Mouse (Mus musculus): Measurements from ENCODE around the gene Lrrc31. TPM values are rescaled to one million over a fixed set of nuclear protein-coding genes. Genes with fewer than 3 reads are reported as not detected.

Lrrc31 gene
- polyA plus RNA-seq, 1 experiment, result not detected

DNA sequence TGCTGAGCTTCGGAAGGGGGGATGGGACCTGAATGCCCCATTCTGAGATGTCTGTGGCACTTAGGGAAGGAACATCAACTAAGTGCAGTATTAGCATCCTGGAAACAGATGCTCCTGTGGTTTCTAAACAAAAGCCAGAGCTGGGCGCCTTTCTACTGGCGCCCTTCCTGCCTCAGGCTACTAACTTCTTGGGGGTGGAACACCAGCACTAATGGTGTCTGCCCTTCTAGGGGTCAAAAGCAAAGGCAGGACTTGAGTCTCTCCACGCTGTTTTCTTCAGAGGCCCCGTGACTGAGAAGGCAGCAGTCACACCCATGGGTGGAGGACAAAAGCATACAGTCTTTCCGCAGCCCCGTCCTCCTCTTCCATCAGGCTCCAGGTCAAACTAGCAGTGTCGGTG lies 52.9 kb downstream of the Lrrc31 start:
- no peak overlapping the region for H3K4me2 ChIP-seq (ENCODE audit: low read depth)
- H3K27me3 ChIP-seq (ENCODE audit: control insufficient read depth, insufficient read depth, insufficient read length), result peaks cover 22% of the 10 kb centered on the region
- H3ac ChIP-seq (ENCODE audit: control insufficient read depth, insufficient read length), result no peak overlapping the region
- no peaks in the 10 kb centered on the region for H3K79me2 ChIP-seq (ENCODE audit: control insufficient read depth, insufficient read depth)
- TF ChIP-seq SRF (IDR thresholded peaks at IDR 0.05; ENCODE audit: control insufficient read depth, insufficient read length, low read depth) (no peak), E2F4 (IDR thresholded peaks at IDR 0.05; ENCODE audit: insufficient read depth) (no peak), POLR2A (IDR thresholded peaks at IDR 0.05; ENCODE audit: insufficient read length, low read depth) (no peak), POLR2AphosphoS2 (IDR thresholded peaks at IDR 0.05; ENCODE audit: insufficient read length, low read depth) (no peak), MYOG (IDR thresholded peaks at IDR 0.05; ENCODE audit: control insufficient read depth in 1 of 3, insufficient read depth in 1 of 3, insufficient read length in 2 of 3, low read depth in 2 of 3) (no peak), MYOD1 (IDR thresholded peaks at IDR 0.05; ENCODE audit: control insufficient read depth in 1 of 3, insufficient read length in 2 of 3, low read depth in 2 of 3) (no peak), USF1 (IDR thresholded peaks at IDR 0.05; ENCODE audit: low read depth) (no peak)
- no peak overlapping the region for H3K4me3 ChIP-seq
- no peaks in the 10 kb centered on the region for H3K36me3 ChIP-seq (ENCODE audit: control insufficient read depth, insufficient read depth)

DNA sequence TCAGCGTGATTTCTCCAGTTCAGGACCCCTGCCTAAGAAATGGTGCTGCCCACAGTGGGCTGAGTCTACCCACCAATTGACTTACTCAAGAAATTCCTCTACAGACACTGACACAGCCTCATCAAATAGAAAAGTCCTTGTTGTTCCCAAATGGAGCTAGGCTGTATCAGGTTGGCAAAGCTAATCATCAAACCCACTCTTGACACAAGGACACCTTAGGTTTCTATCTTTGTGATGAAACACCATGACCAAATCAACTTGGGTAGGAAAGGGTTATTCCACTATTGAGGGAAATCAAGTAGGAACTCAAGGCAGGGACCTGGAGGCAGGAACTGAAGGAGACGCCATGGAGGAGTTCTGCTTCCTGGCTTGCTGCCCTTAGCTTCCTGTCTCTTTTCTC lies 55.4 kb downstream of the Lrrc31 start, which contains the start of gene Lrriq4:
Gene Lrriq4 (plus strand): TSS at position 301 of the 400 bp plus-strand sequence.
- Histone ChIP-seq H3ac (ENCODE audit: control insufficient read depth, insufficient read length) (no peak within 1 kb of the TSS), H3K4me3 (no peak within 1 kb of the TSS), H3K79me2 (ENCODE audit: control insufficient read depth, insufficient read depth) (no peaks in the 10 kb centered on the region), H3K27me3 (ENCODE audit: control insufficient read depth, insufficient read depth, insufficient read length) (peaks cover 10% of the 10 kb centered on the region), H3K4me2 (ENCODE audit: low read depth) (no peak within 1 kb of the TSS), H3K36me3 (ENCODE audit: control insufficient read depth, insufficient read depth) (no peaks in the 10 kb centered on the region)
- TF ChIP-seq REST (IDR thresholded peaks at IDR 0.05; ENCODE audit: insufficient read depth, insufficient read length) (no peak), POLR2AphosphoS2 (IDR thresholded peaks at IDR 0.05; ENCODE audit: insufficient read length, low read depth) (no peak), TCF3 (IDR thresholded peaks at IDR 0.05; ENCODE audit: insufficient read length, low read depth) (no peak), MYOD1 (IDR thresholded peaks at IDR 0.05; ENCODE audit: control insufficient read depth in 1 of 3, insufficient read length in 2 of 3, low read depth in 2 of 3) (no peak), USF1 (IDR thresholded peaks at IDR 0.05; ENCODE audit: low read depth) (no peak)

DNA sequence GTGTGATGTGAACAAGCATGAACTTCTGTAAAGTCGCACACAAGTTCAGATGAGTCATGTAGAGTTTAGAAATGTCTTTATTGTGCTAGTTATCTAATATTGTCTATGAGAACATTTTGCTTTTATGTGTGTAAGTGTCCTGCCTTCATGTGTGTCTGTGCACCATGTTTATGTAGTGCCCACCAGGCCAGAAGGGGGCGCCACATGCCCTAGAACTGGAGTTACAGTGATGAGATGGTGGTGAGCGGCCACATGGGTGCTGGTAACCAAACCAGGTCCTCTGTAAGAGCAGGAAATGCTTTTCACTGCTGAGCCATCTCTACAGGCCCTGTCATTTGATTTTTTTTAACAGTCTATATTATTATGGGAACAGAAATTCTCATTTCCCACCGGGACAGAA lies 64.0 kb downstream of the Lrrc31 start:
- no peaks in the 10 kb centered on the region for H3K79me2 ChIP-seq (ENCODE audit: control insufficient read depth, insufficient read depth)
- no peaks in the 10 kb centered on the region for H3K27me3 ChIP-seq (ENCODE audit: control insufficient read depth, insufficient read depth, insufficient read length)
- no peak overlapping the region for H3K4me2 ChIP-seq (ENCODE audit: low read depth)
- no peak overlapping the region for H3ac ChIP-seq (ENCODE audit: control insufficient read depth, insufficient read length)
- no peak for TF ChIP-seq MYOG (IDR thresholded peaks at IDR 0.05; ENCODE audit: control insufficient read depth in 1 of 3, insufficient read depth in 1 of 3, insufficient read length in 2 of 3, low read depth in 2 of 3)
- no peak for TF ChIP-seq SRF (IDR thresholded peaks at IDR 0.05; ENCODE audit: control insufficient read depth, insufficient read length, low read depth)
- no peak for TF ChIP-seq E2F4 (IDR thresholded peaks at IDR 0.05; ENCODE audit: insufficient read depth)
- TF ChIP-seq MAX (IDR thresholded peaks at IDR 0.05; ENCODE audit: low read depth), result no peak
- TF ChIP-seq CEBPB (IDR thresholded peaks at IDR 0.05; ENCODE audit: insufficient read depth, poor library complexity, severe bottlenecking), result no peak
- no peak for TF ChIP-seq TCF3 (IDR thresholded peaks at IDR 0.05; ENCODE audit: insufficient read length, low read depth)
- TF ChIP-seq POLR2AphosphoS2 (IDR thresholded peaks at IDR 0.05; ENCODE audit: insufficient read length, low read depth), result no peak
- no peak for TF ChIP-seq USF1 (IDR thresholded peaks at IDR 0.05; ENCODE audit: low read depth)
- TF ChIP-seq REST (IDR thresholded peaks at IDR 0.05; ENCODE audit: insufficient read depth, insufficient read length), result no peak
- no peak for TF ChIP-seq MYOD1 (IDR thresholded peaks at IDR 0.05; ENCODE audit: control insufficient read depth in 1 of 3, insufficient read length in 2 of 3, low read depth in 2 of 3)
- TF ChIP-seq TCF12 (IDR thresholded peaks at IDR 0.05; ENCODE audit: insufficient read depth, poor library complexity, severe bottlenecking), result no peak
- no peak for TF ChIP-seq POLR2A (IDR thresholded peaks at IDR 0.05; ENCODE audit: insufficient read length, low read depth)
- H3K36me3 ChIP-seq (ENCODE audit: control insufficient read depth, insufficient read depth), result no peaks in the 10 kb centered on the region
- H3K4me3 ChIP-seq, result no peak overlapping the region

DNA sequence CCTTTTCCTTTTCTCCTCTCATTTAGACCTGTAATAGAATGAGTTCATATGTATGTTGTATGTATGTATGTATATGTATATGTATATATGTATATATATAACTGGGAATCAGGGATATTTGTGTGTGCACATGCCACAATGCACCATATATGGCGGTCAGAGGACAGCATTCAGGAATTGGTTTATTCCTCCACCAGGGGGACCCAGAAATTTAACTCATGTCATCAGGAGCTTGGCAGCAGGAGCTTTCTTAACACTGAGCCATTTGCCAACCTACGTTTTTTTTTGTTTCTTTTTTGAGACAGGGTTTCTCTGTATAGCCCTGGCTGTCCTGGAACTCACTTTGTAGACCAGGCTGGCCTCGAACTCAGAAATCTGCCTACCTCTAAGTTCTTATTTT lies 66.0 kb downstream of the Lrrc31 start:
- no peaks in the 10 kb centered on the region for H3K79me2 ChIP-seq (ENCODE audit: control insufficient read depth, insufficient read depth)
- TF ChIP-seq TCF12 (IDR thresholded peaks at IDR 0.05; ENCODE audit: insufficient read depth, poor library complexity, severe bottlenecking), result no peak
- TF ChIP-seq REST (IDR thresholded peaks at IDR 0.05; ENCODE audit: insufficient read depth, insufficient read length), result no peak
- no peak for TF ChIP-seq SRF (IDR thresholded peaks at IDR 0.05; ENCODE audit: control insufficient read depth, insufficient read length, low read depth)
- TF ChIP-seq TCF3 (IDR thresholded peaks at IDR 0.05; ENCODE audit: insufficient read length, low read depth), result no peak
- no peak for TF ChIP-seq CEBPB (IDR thresholded peaks at IDR 0.05; ENCODE audit: insufficient read depth, poor library complexity, severe bottlenecking)
- no peak for TF ChIP-seq POLR2AphosphoS2 (IDR thresholded peaks at IDR 0.05; ENCODE audit: insufficient read length, low read depth)
- TF ChIP-seq POLR2A (IDR thresholded peaks at IDR 0.05; ENCODE audit: insufficient read length, low read depth), result no peak
- TF ChIP-seq MYOD1 (IDR thresholded peaks at IDR 0.05; ENCODE audit: control insufficient read depth in 1 of 3, insufficient read length in 2 of 3, low read depth in 2 of 3), result no peak
- TF ChIP-seq USF1 (IDR thresholded peaks at IDR 0.05; ENCODE audit: low read depth), result no peak
- TF ChIP-seq MAX (IDR thresholded peaks at IDR 0.05; ENCODE audit: low read depth), result no peak
- TF ChIP-seq E2F4 (IDR thresholded peaks at IDR 0.05; ENCODE audit: insufficient read depth), result no peak
- no peak for TF ChIP-seq MYOG (IDR thresholded peaks at IDR 0.05; ENCODE audit: control insufficient read depth in 1 of 3, insufficient read depth in 1 of 3, insufficient read length in 2 of 3, low read depth in 2 of 3)
- H3ac ChIP-seq (ENCODE audit: control insufficient read depth, insufficient read length), result no peak overlapping the region
- H3K27me3 ChIP-seq (ENCODE audit: control insufficient read depth, insufficient read depth, insufficient read length), result no peaks in the 10 kb centered on the region
- no peak overlapping the region for H3K4me2 ChIP-seq (ENCODE audit: low read depth)
- H3K36me3 ChIP-seq (ENCODE audit: control insufficient read depth, insufficient read depth), result no peaks in the 10 kb centered on the region
- no peak overlapping the region for H3K4me3 ChIP-seq

Other genes starting within 250 kb of the Lrrc31 start
- gene Mecom, start 151.8 kb downstream of the Lrrc31 start, polyA plus RNA-seq (2012; fragmentation: generic; extraction: Trizol), result 1.8 TPM
- not detected for gene Actrt3, start 99.9 kb downstream of the Lrrc31 start, polyA plus RNA-seq (2012; fragmentation: generic; extraction: Trizol)
- gene Mynn, start 97.8 kb downstream of the Lrrc31 start, polyA plus RNA-seq (2012; fragmentation: generic; extraction: Trizol), result 4.7 TPM
- gene Lrriq4, start 55.3 kb downstream of the Lrrc31 start, polyA plus RNA-seq (2012; fragmentation: generic; extraction: Trizol), result not detected
- gene Lrrc34, start 52.0 kb downstream of the Lrrc31 start, polyA plus RNA-seq (2012; fragmentation: generic; extraction: Trizol), result not detected
- gene Samd7, start 46.5 kb upstream of the Lrrc31 start, polyA plus RNA-seq (2012; fragmentation: generic; extraction: Trizol), result not detected
- gene Sec62, start 93.0 kb upstream of the Lrrc31 start, polyA plus RNA-seq (2012; fragmentation: generic; extraction: Trizol), result 19.5 TPM
- 0.05 TPM for gene Gpr160, start 156.1 kb upstream of the Lrrc31 start, polyA plus RNA-seq (2012; fragmentation: generic; extraction: Trizol)